Mouse (Mus musculus): Measurements from ENCODE around the gene Inf2.

- TF ChIP-seq CTCF (IDR thresholded peaks at IDR 0.05; ENCODE audit: low read depth), result no peak
- TF ChIP-seq EP300 (IDR thresholded peaks at IDR 0.05; ENCODE audit: low read depth), result no peak
These were observed 28.1 kb downstream of the Inf2 start for GRCm38 (mm10) chr12:112616668-112617067.
